Mouse (Mus musculus) ES-Bruce4 (cell line): ENCODE measurements around the gene Coq5.

ENCODE experiments used
- CTCF ChIP-seq: IDR thresholded peaks from one replicate; pipeline ENCODE4 v1.8.1; 2011; ENCODE audit warnings: low read depth, low read length
- EP300 ChIP-seq: IDR thresholded peaks from 2 replicates; pipeline ENCODE4 v1.6.1; 2011; ENCODE audit warnings: low read depth, low read length; ENCODE audit not compliant: insufficient read depth
- POLR2A ChIP-seq: IDR thresholded peaks from one replicate; pipeline ENCODE4 v1.8.1; 2011; ENCODE audit warnings: low read length; ENCODE audit not compliant: insufficient read depth

DNA sequence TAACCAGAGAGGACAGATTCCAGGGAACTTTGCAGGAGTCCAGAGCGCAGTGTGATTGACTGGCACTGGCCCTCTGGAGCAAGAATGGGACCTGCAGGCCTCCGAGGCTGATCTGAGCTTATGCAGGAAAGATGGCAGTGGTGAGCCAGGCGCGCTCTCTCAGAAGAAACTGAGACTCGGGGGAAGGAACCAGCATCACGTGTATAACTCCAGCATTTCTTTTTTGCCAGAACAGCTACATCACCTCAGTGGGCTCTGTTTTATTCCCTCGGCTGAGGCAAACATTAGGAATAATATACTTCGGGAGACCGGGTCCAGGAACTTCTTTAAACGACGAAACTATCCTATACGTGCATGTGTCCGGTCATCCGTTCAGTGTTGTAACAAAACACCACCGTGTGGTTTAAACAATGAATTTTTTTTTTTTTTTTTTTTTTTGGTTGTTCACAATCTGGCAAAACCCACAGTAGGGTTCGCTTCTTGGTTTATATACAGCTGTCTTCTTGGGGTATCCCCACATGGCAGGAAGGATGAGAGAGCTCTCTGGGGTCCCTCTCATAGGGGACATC, 47.8 kb upstream of the Coq5 start:
- no peak for TF ChIP-seq CTCF
- no peak for TF ChIP-seq POLR2A
- no peak for TF ChIP-seq EP300
